Mouse (Mus musculus): ENCODE data around the gene Nckap5l. TPM values are rescaled to one million over a fixed set of nuclear protein-coding genes. Genes with fewer than 3 reads are reported as not detected.
"Not testable (repeated sequence)": the region's sequence is repeated elsewhere in the genome, so short reads cannot be mapped to it uniquely, and the experiment has no call there.

The Nckap5l gene
- total RNA-seq, 4 experiments from 2014 or later: 15.5 to 24.3 (median 19.8) TPM

- DNase-seq (ENCODE audit: low spot score in 2 of 2): no peak
Measured at GRCm38 (mm10) chr15:99396875-99397274, 60.7 kb downstream of the Nckap5l start.

GRCm38 (mm10) chr15:99396462-99396861 lies 61.1 kb downstream of the Nckap5l start:
- no peak for DNase-seq (ENCODE audit: low spot score in 2 of 2)

GRCm38 (mm10) chr15:99393386-99394252 lies 63.9 kb downstream of the Nckap5l start:
- peak in 1 of 2 experiments; percentile 38 for DNase-seq (ENCODE audit: low spot score in 2 of 2)

- peak; percentile 100 for DNase-seq (ENCODE audit: low spot score in 2 of 2)
Measured at GRCm38 (mm10) chr15:99392486-99393385, 64.8 kb downstream of the Nckap5l start, which contains the start of gene Tmbim6. Gene Tmbim6, plus strand, starts transcription at chr15:99392882.

GRCm38 (mm10) chr15:99391975-99392374 lies 65.6 kb downstream of the Nckap5l start:
- DNase-seq (ENCODE audit: low spot score in 2 of 2): no peak

- no peak for DNase-seq (ENCODE audit: low spot score in 2 of 2)
Measured at GRCm38 (mm10) chr15:99390472-99391401, 66.8 kb downstream of the Nckap5l start.

GRCm38 (mm10) chr15:99387976-99388375 lies 69.6 kb downstream of the Nckap5l start:
- no peak for DNase-seq (ENCODE audit: low spot score in 2 of 2)

- DNase-seq (ENCODE audit: low spot score in 2 of 2): no peak
Measured at GRCm38 (mm10) chr15:99386796-99387195, 70.8 kb downstream of the Nckap5l start.

GRCm38 (mm10) chr15:99386110-99386509 lies 71.4 kb downstream of the Nckap5l start:
- DNase-seq (ENCODE audit: low spot score in 2 of 2): not testable (repeated sequence)

- no peak for DNase-seq (ENCODE audit: low spot score in 2 of 2)
Measured at GRCm38 (mm10) chr15:99384071-99384470, 73.5 kb downstream of the Nckap5l start.

- DNase-seq (ENCODE audit: low spot score in 2 of 2): no peak
Measured at GRCm38 (mm10) chr15:99382893-99383292, 74.7 kb downstream of the Nckap5l start.

- no peak for DNase-seq (ENCODE audit: low spot score in 2 of 2)
Measured at GRCm38 (mm10) chr15:99376240-99376639, 81.3 kb downstream of the Nckap5l start.

GRCm38 (mm10) chr15:99375581-99375980 lies 82.0 kb downstream of the Nckap5l start:
- no peak for DNase-seq (ENCODE audit: low spot score in 2 of 2)

GRCm38 (mm10) chr15:99375036-99375435 lies 82.5 kb downstream of the Nckap5l start:
- DNase-seq (ENCODE audit: low spot score in 2 of 2): no peak

- DNase-seq (ENCODE audit: low spot score in 2 of 2): no peak
Measured at GRCm38 (mm10) chr15:99372761-99373160, 84.8 kb downstream of the Nckap5l start.

Other genes with a start within 250 kb of the Nckap5l start
- gene Kcnh3, start 232.9 kb downstream of the Nckap5l start, total RNA-seq (2022): 10 to 100 TPM; 77.9 to 90.0 (median 86.8) TPM
- 10 to 100 TPM; 69.6 to 85.0 (median 73.3) TPM for gene Mcrs1, start 205.8 kb downstream of the Nckap5l start, total RNA-seq (2022)
- 100 to 1,000 TPM in 1 of 4 experiments, 10 to 100 TPM in 3; 93.1 to 117 (median 99.9) TPM for gene Prpf40b, start 162.7 kb downstream of the Nckap5l start, total RNA-seq (2022)
- 1 to 10 TPM in 3 of 4 experiments, under 1 TPM in 1; 0.61 to 2.6 (median 1.6) TPM for gene Fam186b, start 161.9 kb downstream of the Nckap5l start, total RNA-seq (2022)
- gene Fmnl3, start 87.3 kb downstream of the Nckap5l start, total RNA-seq (2022): 10 to 100 TPM in 3 of 4 experiments, 1 to 10 TPM in 1; 8.9 to 19.6 (median 14.1) TPM
- gene Tmbim6, start 64.9 kb downstream of the Nckap5l start, total RNA-seq (2022): 100 to 1,000 TPM; 349 to 403 (median 360) TPM
- 1 to 10 TPM; 4.9 to 6.1 (median 5.3) TPM for gene Bcdin3d, start 17.0 kb upstream of the Nckap5l start, total RNA-seq (2022)
- gene Faim2, start 70.4 kb upstream of the Nckap5l start, total RNA-seq (2022): 100 to 1,000 TPM; 370 to 420 (median 399) TPM
- gene Aqp2, start 121.3 kb upstream of the Nckap5l start, total RNA-seq (2022): under 1 TPM in 1 of 4 experiments, not detected in 3; 0.32 TPM
- gene Aqp5, start 133.0 kb upstream of the Nckap5l start, total RNA-seq (2022): not detected
- under 1 TPM in 1 of 4 experiments, not detected in 3; 0.36 TPM for gene Aqp6, start 143.7 kb upstream of the Nckap5l start, total RNA-seq (2022)
- 1 to 10 TPM; 4.0 to 6.1 (median 4.8) TPM for gene Racgap1, start 193.9 kb upstream of the Nckap5l start, total RNA-seq (2022)
- 10 to 100 TPM; 29.0 to 38.6 (median 34.0) TPM for gene Asic1, start 212.6 kb upstream of the Nckap5l start, total RNA-seq (2022)
- gene Smarcd1, start 244.4 kb upstream of the Nckap5l start, total RNA-seq (2022): 100 to 1,000 TPM; 106 to 125 (median 113) TPM
- gene Gm17349, start 247.7 kb upstream of the Nckap5l start, total RNA-seq (2022): 1 to 10 TPM; 4.6 to 6.4 (median 5.5) TPM